Mouse (Mus musculus): Measurements from ENCODE around the gene Dglucy. TPM values are rescaled to one million over a fixed set of nuclear protein-coding genes. Genes with fewer than 3 reads are reported as not detected.

Dglucy gene
- total RNA-seq, 2 experiments from 2014 or later, result 30.5 to 32.2 TPM

DNA sequence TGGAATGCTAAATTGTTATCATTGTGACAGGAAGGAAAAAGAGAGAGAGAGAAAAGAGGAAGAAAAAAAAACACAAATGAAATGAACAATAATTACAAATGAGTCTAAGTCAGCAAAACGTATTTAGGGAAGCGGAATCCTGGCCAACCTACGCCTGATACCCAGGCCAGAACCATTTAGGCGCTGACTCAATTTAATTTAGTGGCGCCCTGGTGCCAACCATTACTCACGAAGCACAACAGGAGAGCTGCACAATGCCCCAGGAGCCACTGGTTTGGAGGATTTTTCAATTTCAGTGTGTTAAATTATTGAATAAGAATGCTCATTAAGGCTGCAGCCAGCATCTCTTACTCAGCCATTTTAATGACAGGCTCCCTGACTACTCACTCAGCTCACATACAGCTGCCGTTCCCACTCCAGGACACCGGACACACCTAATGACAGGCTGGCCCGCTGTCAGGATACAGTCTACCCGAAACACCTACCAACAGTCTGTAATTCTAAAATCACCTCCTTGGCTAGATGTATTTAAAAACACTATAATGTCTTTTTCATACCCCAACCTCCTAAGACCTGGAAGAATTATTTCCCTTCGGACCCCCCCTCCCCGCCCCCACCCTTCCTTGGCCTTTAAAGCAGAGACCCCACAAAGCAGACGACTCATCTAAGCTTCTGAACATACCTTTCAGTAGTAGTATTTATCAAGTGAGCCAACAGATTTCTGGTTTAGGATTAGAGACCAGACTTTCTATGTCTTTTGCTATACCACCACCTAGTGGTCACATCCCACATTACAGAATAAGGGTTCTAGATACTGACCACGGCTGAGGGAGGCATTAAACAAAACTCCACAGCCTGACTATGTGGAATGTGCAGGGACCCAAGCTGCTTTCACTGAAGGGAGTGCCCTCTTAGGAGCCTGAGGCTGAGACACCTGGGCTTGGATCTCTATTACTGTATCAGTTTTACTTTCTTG is 147.1 kb downstream of the Dglucy start:
- DNase-seq (ENCODE audit: low spot score), result peak; percentile 81

DNA sequence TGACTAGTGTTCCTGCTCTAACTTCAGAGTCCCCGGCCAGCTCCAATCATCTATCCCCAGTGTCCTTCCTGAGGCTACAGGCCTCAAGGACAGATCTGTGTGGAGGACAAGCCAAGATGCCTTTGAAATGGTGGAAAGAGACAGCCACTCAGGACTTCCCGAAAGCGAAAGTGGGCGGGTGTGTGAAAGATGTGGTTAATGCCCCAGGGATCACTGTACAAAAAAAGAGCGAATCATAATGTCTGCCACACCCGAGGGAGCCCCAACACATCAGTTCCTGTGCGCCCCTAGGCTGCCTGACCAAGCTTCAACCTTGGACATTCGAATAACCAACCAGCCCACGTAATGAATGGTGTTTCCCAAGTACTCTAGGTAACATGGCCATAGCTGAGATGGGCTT is 149.4 kb downstream of the Dglucy start:
- no peak for DNase-seq (ENCODE audit: low spot score)

- DNase-seq (ENCODE audit: low spot score), result no peak
Measured at GRCm38 (mm10) chr12:100931653-100932052, 152.8 kb downstream of the Dglucy start.

- DNase-seq (ENCODE audit: low spot score), result no peak
Measured at GRCm38 (mm10) chr12:100934796-100935195, 155.9 kb downstream of the Dglucy start.

DNA sequence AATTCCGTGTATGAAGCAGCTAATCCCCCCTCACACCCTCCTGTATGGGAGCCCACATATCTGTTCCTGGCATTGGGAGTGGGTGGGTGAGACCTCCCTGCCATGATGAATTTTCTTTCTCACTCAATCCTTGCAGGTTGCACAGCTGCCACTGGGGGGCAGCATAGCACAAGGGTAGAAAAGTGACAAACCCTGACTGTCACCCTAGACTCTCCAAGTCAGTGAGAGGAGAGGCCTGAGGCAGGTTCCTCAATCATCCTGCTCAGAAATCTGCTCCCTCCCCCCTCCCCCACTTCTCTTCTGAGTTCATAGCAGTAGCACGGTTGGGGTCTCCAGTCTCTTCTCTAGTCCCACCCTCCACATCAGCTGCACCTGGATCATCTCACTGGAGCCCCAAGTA is 157.3 kb downstream of the Dglucy start:
- DNase-seq (ENCODE audit: low spot score), result peak; percentile 79

DNA sequence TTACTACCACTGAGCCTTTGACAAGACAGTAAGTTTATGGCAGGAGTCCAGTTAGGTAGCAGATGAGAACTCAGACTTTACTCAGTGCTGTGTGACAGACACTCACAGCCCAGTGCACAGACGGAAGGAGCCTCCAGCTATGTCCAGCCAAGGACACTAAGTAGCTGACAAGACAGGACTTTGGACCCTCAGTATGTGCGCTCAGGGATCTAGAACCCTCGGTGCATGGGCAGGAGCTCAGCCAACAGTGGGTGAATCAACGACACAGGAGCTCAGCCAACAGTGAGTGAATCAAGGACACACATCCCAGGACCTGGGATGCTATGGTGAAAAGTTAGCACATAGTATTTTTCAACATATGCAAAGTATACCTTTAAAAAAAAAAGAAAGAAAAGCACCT is 157.9 kb downstream of the Dglucy start:
- no peak for DNase-seq (ENCODE audit: low spot score)

GRCm38 (mm10) chr12:100937441-100938360 is 158.8 kb downstream of the Dglucy start:
- DNase-seq (ENCODE audit: low spot score), result no peak

DNA sequence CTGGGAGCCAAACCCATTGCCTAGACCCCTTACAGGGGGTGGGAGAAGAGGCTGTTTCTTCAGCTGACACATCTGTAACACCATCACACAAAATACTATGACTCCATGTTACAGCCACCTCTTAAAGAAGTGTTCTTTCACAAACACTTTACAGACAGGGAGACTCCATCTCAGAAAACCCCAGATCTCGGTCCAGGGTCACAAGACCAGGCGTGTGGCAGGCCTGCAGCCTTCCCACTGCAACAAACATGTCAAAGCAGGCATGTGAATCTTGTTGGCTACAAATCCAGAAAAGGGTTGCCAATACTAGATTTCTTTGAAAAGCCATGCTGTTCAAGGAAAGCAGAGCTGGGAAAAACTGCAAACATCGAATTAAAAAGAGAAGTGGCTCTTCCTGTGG is 162.5 kb downstream of the Dglucy start:
- no peak for DNase-seq (ENCODE audit: low spot score)

DNA sequence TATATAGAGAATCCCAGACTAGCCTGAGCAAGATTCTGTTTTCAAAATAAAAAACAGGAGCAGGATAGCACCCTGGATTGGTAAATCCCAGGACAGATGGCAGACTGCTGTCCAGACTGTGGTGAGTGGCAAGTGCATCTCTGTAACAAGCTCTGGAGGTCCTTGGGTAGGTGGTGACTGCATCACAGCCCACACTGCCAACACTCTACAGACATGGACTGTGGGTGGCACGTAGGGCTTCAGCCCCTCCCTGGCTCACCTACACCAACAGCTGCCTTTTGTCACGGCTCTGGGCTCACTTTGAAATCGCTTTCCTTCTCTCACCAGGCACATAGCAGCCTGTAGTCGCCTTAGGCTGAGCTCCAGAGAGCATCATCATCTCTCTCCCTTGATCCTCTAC is 164.3 kb downstream of the Dglucy start:
- no peak for DNase-seq (ENCODE audit: low spot score)

DNA sequence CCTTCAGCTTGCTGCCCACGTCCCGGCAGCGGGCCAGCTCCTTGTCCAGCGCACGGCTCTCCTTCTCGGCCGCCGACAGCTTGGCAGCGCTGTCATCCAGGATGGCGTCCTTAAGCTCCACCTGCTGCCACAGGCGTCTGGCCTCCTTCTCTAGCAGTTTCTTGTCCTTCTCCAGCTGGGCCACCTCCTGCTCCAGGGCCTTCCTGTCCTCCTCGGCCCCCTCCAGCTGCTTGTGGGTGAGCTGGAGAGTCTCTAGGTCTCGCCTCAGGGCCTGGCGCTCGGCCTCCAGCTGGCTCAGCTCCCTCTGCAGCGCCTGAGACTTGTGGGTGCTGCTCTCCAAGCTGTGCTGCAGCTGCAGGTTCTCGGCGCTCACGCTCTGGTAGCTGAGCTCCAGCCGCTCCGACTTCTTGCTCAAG is 166.1 kb downstream of the Dglucy start:
- DNase-seq (ENCODE audit: low spot score), result peak; percentile 28

DNA sequence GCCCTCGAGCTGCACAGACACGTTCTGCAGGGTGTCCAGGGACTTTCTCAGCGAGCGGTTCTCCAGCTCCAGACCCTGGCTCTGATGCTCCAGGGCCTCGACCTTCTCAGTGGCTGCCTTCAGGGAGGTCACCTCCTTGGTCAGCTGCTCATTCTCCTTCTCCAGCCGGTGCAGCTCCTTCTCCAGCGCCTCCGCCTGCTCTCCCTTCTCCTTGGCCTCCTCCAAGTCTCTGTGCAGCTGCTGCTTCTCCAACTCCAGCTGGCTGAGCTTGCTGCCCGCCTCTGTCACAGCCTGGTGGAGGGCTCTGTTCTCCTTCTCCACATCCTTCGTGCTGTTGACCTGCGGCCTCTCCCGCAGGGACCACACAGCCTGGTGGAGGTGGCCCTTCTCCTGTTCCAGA is 166.6 kb downstream of the Dglucy start:
- no peak for DNase-seq (ENCODE audit: low spot score)

GRCm38 (mm10) chr12:100945948-100946347 is 167.1 kb downstream of the Dglucy start:
- no peak for DNase-seq (ENCODE audit: low spot score)

Other genes with a start within 250 kb of the Dglucy start
- gene Rps6ka5, start 52.1 kb upstream of the Dglucy start, total RNA-seq (2021), result 10 to 100 TPM; 12.0 to 12.2 TPM
- gene Gpr68, start 129.1 kb downstream of the Dglucy start, total RNA-seq (2021), result under 1 TPM in 1 of 2 experiments, not detected in 1; 0.26 TPM
- gene Ccdc88c, start 250.0 kb downstream of the Dglucy start, total RNA-seq (2021), result 10 to 100 TPM; 30.1 to 34.5 TPM